Mouse (Mus musculus) small intestine, adult 2 months (tissue): ENCODE data around the gene Cabp7. TPM values are rescaled to one million over a fixed set of nuclear protein-coding genes. Genes with fewer than 3 reads are reported as not detected.
A peak's percentile ranks its signal among the peaks of the same experiment; 100 is the strongest.
"Not testable (repeated sequence)": the region's sequence is repeated elsewhere in the genome, so short reads cannot be mapped to it uniquely, and the experiment has no call there.

Experiments used
- H3K27ac ChIP-seq: fragments of 200-500 bp; 2 replicates; pipeline ENCODE4 v1.5.1; 2012; ENCODE audit warnings: low read depth, low read length, control low read depth, inconsistent platforms; ENCODE audit not compliant: insufficient read depth
- H3K27me3 ChIP-seq: fragments of 200-500 bp; 2 replicates; pipeline ENCODE4 v1.6.1; 2012; ENCODE audit warnings: mild to moderate bottlenecking, moderate library complexity, low read length, inconsistent platforms; ENCODE audit not compliant: control insufficient read depth, insufficient read depth
- H3K36me3 ChIP-seq: fragments of 200-500 bp; 2 replicates; pipeline ENCODE4 v1.6.1; 2012; ENCODE audit warnings: mild to moderate bottlenecking, low read length, control low read depth, inconsistent platforms; ENCODE audit not compliant: control insufficient read depth, insufficient read depth
- H3K4me1 ChIP-seq: fragments of 200-500 bp; 2 replicates; pipeline ENCODE4 v1.6.1; 2012; ENCODE audit warnings: low read length, inconsistent platforms, mixed read lengths; ENCODE audit not compliant: control insufficient read depth, insufficient read depth, insufficient read length
- H3K4me3 ChIP-seq: fragments of 200-500 bp; 2 replicates; pipeline ENCODE4 v1.5.1; 2012; ENCODE audit warnings: low read depth, mild to moderate bottlenecking, control low read depth, inconsistent platforms, low read length, moderate library complexity
- CTCF ChIP-seq: fragments of 200-500 bp; IDR thresholded peaks from 2 replicates; pipeline ENCODE4 v1.5.1; 2012; ENCODE audit warnings: low read depth, mild to moderate bottlenecking, control low read depth, inconsistent platforms, low read length, moderate library complexity, mixed read lengths; ENCODE audit not compliant: insufficient replicate concordance, insufficient read length; ENCODE audit errors: extremely low read depth
- POLR2A ChIP-seq: fragments of 200-500 bp; IDR thresholded peaks from 2 replicates; pipeline ENCODE4 v1.6.1; 2012; ENCODE audit warnings: low read depth, mild to moderate bottlenecking, control low read depth, inconsistent platforms, low read length, moderate library complexity
- WGBS: fragments of 180-500 bp; shearing (Covaris S2); methylation state at CpG from one replicate; pipeline ENCODE4 v1.1.7; 2018; 5-methylcytosine and 5-hydroxymethylcytosine counted together
- polyA plus RNA-seq: library from polyadenylated mRNA; depleted of rRNA; stranded (reverse); fragments of >200 nt; gene quantifications from 2 replicates; pipeline ENCODE4 v1.2.3, GENCODE M21; 2012

The Cabp7 gene
- polyA plus RNA-seq, 1 experiment = not detected

- Histone ChIP-seq H3K36me3 (no peaks in the 10 kb centered on the region), H3K4me3 (no peak overlapping the region), H3K27me3 (no peaks in the 10 kb centered on the region), H3K4me1 (no peaks in the 10 kb centered on the region), H3K27ac (no peak overlapping the region)
- no peak for TF ChIP-seq POLR2A
- TF ChIP-seq CTCF = no peak
- 73% methylated on average over 4 of the region's 4 CpGs for WGBS
These were observed 31.9 kb downstream of the Cabp7 start for GRCm38 (mm10) chr11:4714727-4715126.

GRCm38 (mm10) chr11:4712822-4713221, 33.8 kb downstream of the Cabp7 start:
- no peak for TF ChIP-seq CTCF
- TF ChIP-seq POLR2A = no peak
- Histone ChIP-seq H3K36me3 (no peaks in the 10 kb centered on the region), H3K27me3 (no peaks in the 10 kb centered on the region), H3K27ac (no peak overlapping the region), H3K4me3 (no peak overlapping the region), H3K4me1 (no peaks in the 10 kb centered on the region)

GRCm38 (mm10) chr11:4710188-4710587, 36.4 kb downstream of the Cabp7 start:
- not testable (repeated sequence) for H3K4me3 ChIP-seq, H3K27me3 ChIP-seq, H3K36me3 ChIP-seq, H3K27ac ChIP-seq, H3K4me1 ChIP-seq
- WGBS = 71% methylated on average over 4 of the region's 4 CpGs
- 0 out of 2 replicates have a peak, but pooled peaks have one; percentile 3 for TF ChIP-seq CTCF

GRCm38 (mm10) chr11:4705178-4705577, 41.4 kb downstream of the Cabp7 start:
- H3K27me3 ChIP-seq = no peaks in the 10 kb centered on the region
- peaks cover 4% of the 10 kb centered on the region; the same call in 1 of the 2 replicates for H3K4me1 ChIP-seq
- 4% methylated on average over 4 of the region's 4 CpGs for WGBS
- TF ChIP-seq CTCF (no peak), POLR2A (no peak)
- H3K36me3 ChIP-seq = peaks cover 18% of the 10 kb centered on the region
- peak overlapping the region; percentile 26; the same call in 1 of the 2 replicates for H3K27ac ChIP-seq
- H3K4me3 ChIP-seq = peak overlapping the region; percentile 69

GRCm38 (mm10) chr11:4704072-4704964, 42.3 kb downstream of the Cabp7 start, which contains the start of the genes Uqcr10 and Zmat5:
Gene Uqcr10, minus strand, starts transcription at chr11:4704342.
Gene Zmat5, plus strand, starts transcription at chr11:4704678.
- Histone ChIP-seq H3K27me3 (no peaks in the 10 kb centered on the region), H3K36me3 (peaks cover 18% of the 10 kb centered on the region), H3K27ac (peak within 1 kb of the TSS; percentile 88), H3K4me1 (peaks cover 4% of the 10 kb centered on the region; the same call in 1 of the 2 replicates), H3K4me3 (peak within 1 kb of the TSS; percentile 77)
- TF ChIP-seq CTCF = peak; percentile 4; the same call in 1 of the 2 replicates
- TF ChIP-seq POLR2A = peak; percentile 92
- under 1% methylated on average over 47 of the region's 47 CpGs for WGBS

GRCm38 (mm10) chr11:4703688-4704071, 42.9 kb downstream of the Cabp7 start:
- Histone ChIP-seq H3K4me3 (peak overlapping the region; percentile 77), H3K27ac (peak overlapping the region; percentile 88), H3K27me3 (no peaks in the 10 kb centered on the region), H3K4me1 (peaks cover 4% of the 10 kb centered on the region; the same call in 1 of the 2 replicates), H3K36me3 (peaks cover 18% of the 10 kb centered on the region)
- 1% methylated on average over 12 of the region's 12 CpGs for WGBS
- TF ChIP-seq CTCF = no peak
- no peak for TF ChIP-seq POLR2A

- H3K27ac ChIP-seq = no peak overlapping the region
- no peak for TF ChIP-seq CTCF
- no peak for TF ChIP-seq POLR2A
- no peaks in the 10 kb centered on the region for H3K27me3 ChIP-seq
- peaks cover 18% of the 10 kb centered on the region for H3K36me3 ChIP-seq
- peaks cover 4% of the 10 kb centered on the region; the same call in 1 of the 2 replicates for H3K4me1 ChIP-seq
- WGBS = 62% methylated on average over 8 of the region's 8 CpGs
- no peak overlapping the region for H3K4me3 ChIP-seq
These were observed 45.9 kb downstream of the Cabp7 start for GRCm38 (mm10) chr11:4700726-4701125.
